ENCODE assay signal across 8 mouse cellular contexts in the genomic region with DNA sequence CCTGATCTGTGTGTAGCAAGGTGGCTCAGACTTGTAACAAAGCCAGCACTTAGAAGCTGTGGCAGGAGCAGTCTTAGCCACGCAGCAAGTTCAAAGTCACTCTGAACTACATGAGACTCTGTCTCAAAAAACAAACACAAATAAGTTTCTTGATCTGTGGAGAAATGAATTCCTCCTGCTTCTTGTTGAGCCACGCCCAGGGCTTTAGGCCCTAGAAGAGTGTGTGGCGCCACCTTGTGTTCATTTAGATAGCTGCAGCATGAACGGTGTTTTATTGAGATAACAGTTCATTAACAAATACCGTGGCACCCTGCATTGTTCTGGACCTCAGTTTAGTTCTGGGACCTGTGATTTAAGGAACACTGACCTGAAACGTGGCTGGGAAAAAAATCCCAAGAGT. TPM values are rescaled to one million over a fixed set of nuclear protein-coding genes. Genes with fewer than 3 reads are reported as not detected.
DNase-seq lines count a peak whose midpoint lies in the region; TF ChIP-seq lines count a peak whose summit lies in the region.

No protein-coding gene starts in this region.

- intact Hi-C loops in gastrocnemius, adult 2 months (cut with DNase I) = loop anchor here (1.0 to 5.0 kb wide), 2 partner anchors 39 to 373 kb away; partner anchors contain the start of genes Fam214b and Rusc2

- H3K4me1 ChIP-seq in MEL (ENCODE audit: control insufficient read depth in 1 of 2, insufficient read depth in 2 of 2, low read length in 2 of 2) = peaks cover 9 to 33% of the 10 kb centered on the region in 2 experiments
- peaks cover 13% of the 10 kb centered on the region for H3K4me1 ChIP-seq in limb, embryonic 10.5 days

- H3K27ac ChIP-seq in MEL (ENCODE audit: control insufficient read depth, low read depth, low read length) = no peak overlapping the region
- H3K27ac ChIP-seq in gastrocnemius, adult 2 months = peak overlapping the region; percentile 81
- H3K27ac ChIP-seq in limb, embryonic 10.5 days = no peak overlapping the region

- TF ChIP-seq POLR2A in MEL (IDR thresholded peaks at IDR 0.05; ENCODE audit: control insufficient read depth in 1 of 2, insufficient read depth in 1 of 2, low read depth in 1 of 2, low read length in 2 of 2, poor library complexity in 1 of 2) = no peak

- peak; percentile 84 to 95 (median 85) for TF ChIP-seq CTCF in MEL (IDR thresholded peaks at IDR 0.05 in 2 of 3, conservative IDR thresholded peaks at IDR 0.05 in 1 of 3; ENCODE audit: control insufficient read depth in 1 of 3, insufficient read depth in 1 of 3, low read depth in 2 of 3, low read length in 3 of 3, poor library complexity in 1 of 3, severe bottlenecking in 1 of 3)
- no peak; the same call in 1 of the 2 replicates for TF ChIP-seq CTCF in gastrocnemius, adult 2 months (IDR thresholded peaks at IDR 0.05)

- no peak overlapping the region for H3K9ac ChIP-seq in MEL (ENCODE audit: control insufficient read depth, low read depth, low read length, poor library complexity, severe bottlenecking)

- H3K36me3 ChIP-seq in MEL (ENCODE audit: control insufficient read depth in 1 of 2, insufficient read depth in 2 of 2, low read length in 2 of 2) = peaks cover 0 to 30% of the 10 kb centered on the region in 2 experiments; a peak in 3 of 4 replicates
- H3K36me3 ChIP-seq in limb, embryonic 10.5 days = peaks cover 56% of the 10 kb centered on the region

- TF ChIP-seq EP300 in MEL (IDR thresholded peaks at IDR 0.05; ENCODE audit: low read depth in 1 of 2, low read length in 2 of 2) = no peak

- H3K9me3 ChIP-seq in MEL (replicated peaks; ENCODE audit: insufficient read depth, low read length) = no peaks in the 10 kb centered on the region
- no peaks in the 10 kb centered on the region for H3K9me3 ChIP-seq in limb, embryonic 10.5 days (replicated peaks)

- H3K4me3 ChIP-seq in MEL (ENCODE audit: control insufficient read depth in 1 of 2, insufficient read depth in 1 of 2, low read depth in 2 of 2, low read length in 2 of 2) = no peak overlapping the region
- H3K4me3 ChIP-seq in gastrocnemius, adult 2 months = peak overlapping the region; percentile 35
- H3K4me3 ChIP-seq in limb, embryonic 10.5 days = no peak overlapping the region

- peak; percentile 92 for TF ChIP-seq RAD21 in MEL (IDR thresholded peaks at IDR 0.05; ENCODE audit: low read depth, low read length)

- no peaks in the 10 kb centered on the region; the same call in 1 of the 2 replicates for H3K79me2 ChIP-seq in MEL (ENCODE audit: control insufficient read depth, insufficient read depth, low read length, poor library complexity)

- 8% methylated on average over 6 of the region's 6 CpGs for WGBS in limb, embryonic 10.5 days

- no peaks in the 10 kb centered on the region for H3K27me3 ChIP-seq in MEL (ENCODE audit: control insufficient read depth in 1 of 2, insufficient read depth in 2 of 2, low read length in 2 of 2)
- peaks cover 44% of the 10 kb centered on the region for H3K27me3 ChIP-seq in limb, embryonic 10.5 days (ENCODE audit: low read depth, poor library complexity, severe bottlenecking)

- DNase-seq in 3134 (ENCODE audit: extremely low read depth, insufficient read length, low spot score) (peak; percentile 47), MEL (ENCODE audit: low read depth, low spot score) (peak; percentile 88)
- DNase-seq in cerebellum, adult 9-11 months = peak; percentile 72
- peak; percentile 83 for DNase-seq in gastrocnemius, adult 2 months
- DNase-seq in kidney, adult 8-10 months = peak; percentile 80 to 88
- peak; percentile 79 for DNase-seq in limb, embryonic 10.5 days (ENCODE audit: low spot score)
- DNase-seq in natural killer cell, adult 2 months (ENCODE audit: low spot score in 2 of 2) = peak; percentile 44 to 68
- peak; percentile 86 for DNase-seq in testis, postnatal 10 days (ENCODE audit: low spot score)

TF ChIP-seq in MEL, 35 proteins besides CTCF, POLR2A, EP300 and RAD21:
- 0 out of 2 replicates have a peak, but pooled peaks have one; percentile 24 for TF ChIP-seq GATA1 (IDR thresholded peaks at IDR 0.05; ENCODE audit: low read depth, low read length)
- TF ChIP-seq CHD1 (IDR thresholded peaks at IDR 0.05; ENCODE audit: low read depth, low read length) = no peak
- peak; percentile 35; the same call in 1 of the 2 replicates for TF ChIP-seq MXI1 (IDR thresholded peaks at IDR 0.05; ENCODE audit: low read depth, low read length)
- TF ChIP-seq SIN3A (IDR thresholded peaks at IDR 0.05; ENCODE audit: low read length) = peak; percentile 44; the same call in 1 of the 2 replicates
- no peak for TF ChIP-seq E2F4 (IDR thresholded peaks at IDR 0.05; ENCODE audit: borderline replicate concordance, low read depth, low read length)
- no peak for TF ChIP-seq CHD2 (IDR thresholded peaks at IDR 0.05; ENCODE audit: low read length)
- no peak for TF ChIP-seq ZKSCAN1 (IDR thresholded peaks at IDR 0.05; ENCODE audit: low read depth, low read length)
- TF ChIP-seq SMC3 (IDR thresholded peaks at IDR 0.05; ENCODE audit: low read depth, low read length) = peak; percentile 99
- no peak for TF ChIP-seq MAFK (IDR thresholded peaks at IDR 0.05; ENCODE audit: borderline replicate concordance, low read depth, low read length)
- TF ChIP-seq ZC3H11A (IDR thresholded peaks at IDR 0.05; ENCODE audit: low read depth, low read length) = peak; percentile 97
- TF ChIP-seq MYB (IDR thresholded peaks at IDR 0.05; ENCODE audit: low read depth, low read length) = no peak
- peak; percentile 45; the same call in 1 of the 2 replicates for TF ChIP-seq MYC (IDR thresholded peaks at IDR 0.05; ENCODE audit: low read depth, low read length)
- TF ChIP-seq POLR2AphosphoS5 (IDR thresholded peaks at IDR 0.05; ENCODE audit: borderline replicate concordance, low read depth, low read length) = no peak

RNA-seq across cellular contexts. Expression of gene Fam166b, which starts 8.6 kb away (rescaled TPM):
- total RNA-seq in MEL (2012; rRNA removed) = not detected in 2 replicates
- not detected for polyA plus RNA-seq in MEL (2012; ENCODE audit: insufficient read depth in 1 of 2, insufficient read length in 2 of 2, low read depth in 1 of 2, low replicate concordance in 2 of 2, missing spikeins in 1 of 2)
- not detected for total RNA-seq in gastrocnemius, adult 2 months (2021)
- 0.18 TPM in 1 of 2 replicates, not detected in the other for polyA plus RNA-seq in limb, embryonic 10.5 days (2016; fragmentation: Nextera tagmentation; extraction: Ambion mirVana)

RNA-seq across cellular contexts. Expression of gene Tesk1, which starts 21.4 kb away (rescaled TPM):
- total RNA-seq in MEL (2012; rRNA removed) = 7.6 and 9.1 TPM in 2 replicates
- polyA plus RNA-seq in MEL (2012; ENCODE audit: insufficient read depth in 1 of 2, insufficient read length in 2 of 2, low read depth in 1 of 2, low replicate concordance in 2 of 2, missing spikeins in 1 of 2) = 10 to 100 TPM in 1 of 2 experiments, not detected in 1; 24.6 TPM
- 10 to 100 TPM; 55.7 to 57.8 TPM for total RNA-seq in gastrocnemius, adult 2 months (2021)
- 7.5 and 9.7 TPM in 2 replicates for polyA plus RNA-seq in limb, embryonic 10.5 days (2016; fragmentation: Nextera tagmentation; extraction: Ambion mirVana)

RNA-seq across cellular contexts. Expression of gene Cd72, which starts 34.1 kb away (rescaled TPM):
- total RNA-seq in MEL (2012; rRNA removed) = 0.52 and 1.3 TPM in 2 replicates
- 1 to 10 TPM in 1 of 2 experiments, not detected in 1; 2.4 TPM for polyA plus RNA-seq in MEL (2012; ENCODE audit: insufficient read depth in 1 of 2, insufficient read length in 2 of 2, low read depth in 1 of 2, low replicate concordance in 2 of 2, missing spikeins in 1 of 2)
- not detected for total RNA-seq in gastrocnemius, adult 2 months (2021)
- 2.0 and 2.3 TPM in 2 replicates for polyA plus RNA-seq in limb, embryonic 10.5 days (2016; fragmentation: Nextera tagmentation; extraction: Ambion mirVana)

RNA-seq across cellular contexts. Expression of gene Rusc2, which starts 38.5 kb away (rescaled TPM):
- 2.4 and 4.7 TPM in 2 replicates for total RNA-seq in MEL (2012; rRNA removed)
- 1 to 10 TPM in 1 of 2 experiments, not detected in 1; 7.3 TPM for polyA plus RNA-seq in MEL (2012; ENCODE audit: insufficient read depth in 1 of 2, insufficient read length in 2 of 2, low read depth in 1 of 2, low replicate concordance in 2 of 2, missing spikeins in 1 of 2)
- total RNA-seq in gastrocnemius, adult 2 months (2021) = 10 to 100 TPM; 19.0 to 29.6 TPM
- polyA plus RNA-seq in limb, embryonic 10.5 days (2016; fragmentation: Nextera tagmentation; extraction: Ambion mirVana) = 3.4 and 5.8 TPM in 2 replicates
